Mouse (Mus musculus): ENCODE results near the gene Dcdc2b.

Dcdc2b gene

DNA sequence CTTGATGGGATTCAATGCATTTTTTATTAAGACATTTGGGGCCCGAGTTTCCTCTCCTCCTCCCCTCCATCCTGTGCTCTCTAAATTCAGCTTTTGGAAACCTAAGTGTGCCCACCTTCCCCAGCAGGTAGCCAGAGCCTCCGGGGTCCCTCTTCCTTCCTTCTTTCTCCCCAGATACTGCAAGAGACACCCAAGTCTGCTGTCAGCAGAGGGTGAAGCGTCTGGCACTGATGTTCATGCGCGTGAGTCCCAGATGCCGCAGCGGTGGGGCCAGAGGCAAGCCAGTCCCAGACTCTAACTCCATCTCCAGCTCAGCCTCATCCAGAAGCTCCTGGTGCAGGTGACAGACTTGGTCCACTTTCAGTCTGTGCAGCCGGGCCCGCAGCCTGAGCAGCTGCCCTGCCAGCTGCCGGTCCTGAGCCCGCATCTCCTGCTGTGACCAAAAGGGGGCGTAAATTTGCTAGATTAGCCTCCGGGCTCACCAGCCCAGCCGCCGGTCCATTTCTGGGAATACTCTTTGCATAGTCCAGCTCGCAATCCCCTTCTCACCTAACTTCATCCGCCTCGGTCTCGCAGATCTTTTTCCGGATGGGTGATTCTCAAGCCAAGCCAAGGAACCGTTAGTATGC is 37.1 kb downstream of the Dcdc2b start:
- peak; percentile 84 to 89 for DNase-seq

GRCm38 (mm10) chr4:129575171-129575844 is 38.7 kb downstream of the Dcdc2b start:
- DNase-seq = peak; percentile 48 to 65

- no peak for DNase-seq
Observed at GRCm38 (mm10) chr4:129573430-129573829, 40.6 kb downstream of the Dcdc2b start, which contains the start of gene Lck. TSS of gene Lck (minus strand) at chr4:129573641.

DNA sequence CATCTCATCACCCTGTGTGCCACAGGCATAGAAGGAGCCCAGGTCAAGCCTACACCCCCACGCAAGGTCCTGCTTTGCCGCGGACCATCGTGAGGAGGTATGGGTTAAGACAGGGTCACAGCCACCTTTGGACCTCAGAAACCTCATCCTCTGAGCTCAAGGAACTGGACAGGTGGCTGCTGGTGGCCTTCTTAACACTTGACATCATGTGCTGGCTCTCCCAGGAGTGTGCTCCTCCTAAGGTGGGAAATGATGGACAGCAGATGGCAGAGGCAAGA is 41.0 kb downstream of the Dcdc2b start:
- no peak for DNase-seq

DNA sequence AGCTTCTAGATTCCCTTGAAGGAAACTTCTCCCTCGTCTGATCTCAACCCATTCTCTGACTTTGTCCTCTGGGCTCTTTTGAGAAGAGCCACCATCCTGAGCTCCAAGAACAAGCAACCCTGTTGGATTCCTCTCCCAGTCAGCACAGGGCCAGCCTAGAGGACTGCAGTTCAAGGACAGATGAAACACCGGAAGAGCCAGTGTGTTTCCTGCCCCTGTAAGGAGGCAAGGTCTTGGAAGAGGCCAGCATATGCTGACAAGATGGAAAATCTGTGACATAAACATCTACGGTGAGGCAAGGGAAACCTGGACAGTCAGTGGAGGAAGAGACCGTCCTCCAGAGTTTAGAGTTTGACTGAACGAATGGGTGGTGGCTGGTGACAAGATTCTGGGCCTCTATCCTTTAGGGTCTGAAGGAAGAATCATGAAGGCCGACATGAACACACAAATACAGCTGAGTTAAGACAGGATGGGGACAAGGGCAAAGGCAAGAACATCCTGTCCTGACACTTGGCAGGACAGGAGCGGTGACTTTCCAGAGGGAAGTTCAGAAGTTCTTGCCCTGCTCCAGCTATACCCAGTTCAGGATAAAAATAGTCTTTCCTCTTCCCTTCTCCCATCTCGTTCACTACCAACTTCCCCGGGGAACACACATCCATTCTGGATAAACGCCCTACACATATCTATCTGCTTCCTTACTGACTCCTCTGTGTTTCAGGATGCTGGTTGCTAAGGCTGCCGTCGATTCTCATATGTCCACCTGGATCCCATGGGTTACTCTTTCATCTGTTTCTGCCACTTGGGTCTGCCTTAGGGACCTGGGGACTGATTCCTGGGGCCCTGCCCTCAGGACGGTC is 41.6 kb downstream of the Dcdc2b start:
- DNase-seq = no peak

- DNase-seq = no peak
Observed at GRCm38 (mm10) chr4:129571551-129572084, 42.4 kb downstream of the Dcdc2b start.

DNA sequence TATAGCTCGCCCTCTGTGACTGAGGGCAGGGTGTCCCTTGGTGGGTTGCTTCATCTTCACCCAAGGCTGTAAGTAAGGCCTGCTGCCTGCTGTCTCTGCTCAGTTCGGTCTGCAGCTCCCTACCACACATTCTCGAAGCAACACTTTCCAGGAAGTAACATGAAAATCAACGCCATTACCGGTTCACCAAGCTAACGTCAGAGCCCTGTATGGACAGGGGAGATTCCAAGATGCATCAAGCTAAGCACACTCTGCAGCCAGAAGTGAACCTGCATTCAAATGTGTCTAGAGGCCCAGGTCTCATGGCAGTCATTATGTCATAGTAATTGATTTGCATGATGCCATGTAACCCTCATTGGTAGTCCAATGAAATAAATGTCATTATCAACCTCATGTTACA is 44.0 kb downstream of the Dcdc2b start:
- DNase-seq = no peak

DNA sequence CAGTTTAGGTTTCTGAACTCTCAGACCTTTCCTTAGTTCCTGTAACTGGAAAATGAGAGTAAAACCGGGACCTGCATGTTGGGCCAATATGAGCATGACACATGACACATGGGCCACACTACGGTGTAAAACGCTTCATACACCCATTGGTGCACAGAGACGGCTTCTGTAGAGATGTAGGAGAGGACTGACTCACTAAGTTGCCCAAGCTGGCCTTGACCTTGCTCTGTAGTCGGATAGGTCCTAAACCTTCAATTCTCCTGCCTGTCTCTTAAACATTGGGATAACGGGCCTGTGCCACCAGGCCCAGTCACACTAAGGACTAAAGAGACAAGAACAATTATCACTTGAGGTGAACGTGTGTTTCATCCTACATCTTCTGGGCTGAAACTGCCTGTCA is 45.7 kb downstream of the Dcdc2b start:
- DNase-seq = no peak

- DNase-seq = no peak
Observed at GRCm38 (mm10) chr4:129565139-129565538, 48.9 kb downstream of the Dcdc2b start.

DNA sequence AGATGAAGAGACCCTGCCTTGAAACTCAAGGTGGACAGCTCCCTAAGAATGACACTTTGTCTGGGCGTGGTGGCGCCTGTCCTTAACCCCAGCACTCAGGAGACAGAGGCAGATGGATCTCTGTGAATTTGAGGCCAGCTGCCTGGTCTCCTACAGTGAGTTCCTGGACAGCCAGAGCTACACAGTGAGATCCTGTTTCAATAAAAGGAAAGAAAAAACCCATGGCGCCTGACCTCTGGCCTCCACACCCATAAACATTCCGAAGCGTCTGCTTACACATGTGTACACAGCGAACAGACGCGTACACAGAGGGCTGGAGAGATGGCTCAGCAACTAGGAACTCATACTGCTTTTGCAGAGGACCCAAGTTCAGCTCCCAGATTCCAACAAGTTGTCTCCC is 50.3 kb downstream of the Dcdc2b start:
- DNase-seq = peak; percentile 65 to 73

GRCm38 (mm10) chr4:129561184-129561583 is 52.9 kb downstream of the Dcdc2b start:
- DNase-seq = no peak
